Mouse (Mus musculus) CH12.LX (cell line): ENCODE measurements around the gene Syt15. TPM values are rescaled to one million over a fixed set of nuclear protein-coding genes. Genes with fewer than 3 reads are reported as not detected.

Experiments used
- DNase-seq: peaks from one replicate; pipeline ENCODE4 v3.0.0-alpha.2; 2013; ENCODE audit errors: extremely low read depth
- H3K27ac ChIP-seq: 2 replicates; pipeline ENCODE4 v1.5.1; 2012; ENCODE audit warnings: low read depth, mild to moderate bottlenecking, control low read depth, moderate library complexity; ENCODE audit not compliant: insufficient read depth
- H3K27me3 ChIP-seq: replicated peaks from 2 replicates; pipeline ENCODE3; 2012; ENCODE audit warnings: inconsistent platforms
- H3K36me3 ChIP-seq, 2 experiments: replicated peaks in 1 of 2; 2 replicates each; pipeline versions ENCODE3 to v1.6.1; 2012; ENCODE audit warnings: inconsistent platforms in 1 of 2, low read length in 1 of 2, mild to moderate bottlenecking in 1 of 2, mixed read lengths in 1 of 2, moderate library complexity in 1 of 2; ENCODE audit not compliant: control insufficient read depth in 1 of 2, insufficient read depth in 1 of 2
- H3K4me1 ChIP-seq, 2 experiments: 2 replicates each; pipeline ENCODE4 v1.6.1; 2012; ENCODE audit warnings: inconsistent platforms in 1 of 2, moderate library complexity in 1 of 2; ENCODE audit not compliant: insufficient read depth in 2 of 2, control insufficient read depth in 1 of 2
- H3K4me2 ChIP-seq: 2 replicates; pipeline ENCODE4 v1.6.1; 2012; ENCODE audit warnings: low read depth, mild to moderate bottlenecking, control low read depth; ENCODE audit not compliant: poor library complexity, insufficient read depth, severe bottlenecking
- H3K4me3 ChIP-seq, 3 experiments: fragments of 150-350 bp in 1 of 3; sonication (generic) in 1 of 3; replicated peaks in 1 of 3; 2 replicates each; pipeline versions ENCODE3 to v1.5.1; 2011 to 2012; ENCODE audit warnings: low read depth in 2 of 3, low read length in 2 of 3, mild to moderate bottlenecking in 2 of 3, moderate library complexity in 2 of 3, control low read depth in 1 of 3, improper control_type of control experiment in 1 of 3, inconsistent platforms in 1 of 3, mixed read lengths in 1 of 3; ENCODE audit not compliant: poor library complexity in 1 of 3
- H3K79me2 ChIP-seq: replicated peaks from 2 replicates; pipeline ENCODE4 v1.6.1; 2012; ENCODE audit warnings: mild to moderate bottlenecking, moderate library complexity; ENCODE audit not compliant: control insufficient read depth, poor library complexity, insufficient read depth, severe bottlenecking; ENCODE audit errors: extremely low read depth
- H3K9ac ChIP-seq: 2 replicates; pipeline ENCODE4 v1.6.1; 2012; ENCODE audit warnings: low read depth, mild to moderate bottlenecking, control low read depth, moderate library complexity; ENCODE audit not compliant: insufficient read depth
- H3K9me3 ChIP-seq: replicated peaks from 2 replicates; pipeline ENCODE3; 2012; ENCODE audit warnings: low read length, inconsistent platforms, mixed read lengths
- BHLHE40 ChIP-seq: IDR thresholded peaks from 2 replicates; pipeline ENCODE4 v1.6.1; 2011; ENCODE audit warnings: mild to moderate bottlenecking, low read depth, low read length, improper control_type of control experiment
- CHD1 ChIP-seq: IDR thresholded peaks from 2 replicates; pipeline ENCODE4 v1.6.1; 2012; ENCODE audit warnings: low read depth, low read length, improper control_type of control experiment, inconsistent platforms
- CTCF ChIP-seq, 2 experiments: IDR thresholded peaks in 1 of 2; conservative IDR thresholded peaks in 1 of 2; 2 replicates each; pipeline ENCODE4 v1.5.1; 2011 to 2012; ENCODE audit warnings: low read depth in 2 of 2, low read length in 2 of 2, improper control_type of control experiment in 1 of 2, inconsistent platforms in 1 of 2, mild to moderate bottlenecking in 1 of 2, moderate library complexity in 1 of 2
- E2F4 ChIP-seq: IDR thresholded peaks from 2 replicates; pipeline ENCODE4 v1.6.1; 2011; ENCODE audit warnings: low read depth, low read length, improper control_type of control experiment; ENCODE audit not compliant: insufficient replicate concordance
- EP300 ChIP-seq: IDR thresholded peaks from 2 replicates; pipeline ENCODE4 v1.6.1; 2011; ENCODE audit warnings: low read length, improper control_type of control experiment
- ETS1 ChIP-seq: conservative IDR thresholded peaks from 2 replicates; pipeline ENCODE4 v1.6.1; 2012; ENCODE audit warnings: low read depth, mild to moderate bottlenecking, inconsistent platforms, low read length, improper control_type of control experiment, moderate library complexity
- IRF4 ChIP-seq: IDR thresholded peaks from 2 replicates; pipeline ENCODE4 v1.6.1; 2014; ENCODE audit warnings: low read depth, mild to moderate bottlenecking, inconsistent platforms, low read length, improper control_type of control experiment
- JUN ChIP-seq: IDR thresholded peaks from 2 replicates; pipeline ENCODE4 v1.6.1; 2011; ENCODE audit warnings: low read depth, mild to moderate bottlenecking, low read length, improper control_type of control experiment, moderate library complexity; ENCODE audit not compliant: insufficient read depth
- KAT2A ChIP-seq: IDR thresholded peaks from 2 replicates; pipeline ENCODE4 v1.6.1; 2012; ENCODE audit warnings: low read length, improper control_type of control experiment, inconsistent platforms; ENCODE audit not compliant: insufficient replicate concordance
- MAX ChIP-seq: IDR thresholded peaks from 2 replicates; pipeline ENCODE4 v1.6.1; 2011; ENCODE audit warnings: low read length, improper control_type of control experiment
- MAZ ChIP-seq: IDR thresholded peaks from 2 replicates; pipeline ENCODE4 v1.6.1; 2012; ENCODE audit warnings: low read depth, mild to moderate bottlenecking, inconsistent platforms, low read length, improper control_type of control experiment, moderate library complexity
- MEF2A ChIP-seq: IDR thresholded peaks from 2 replicates; pipeline ENCODE4 v1.6.1; 2014; ENCODE audit warnings: low read depth, mild to moderate bottlenecking, inconsistent platforms, low read length, improper control_type of control experiment, borderline replicate concordance
- MXI1 ChIP-seq: IDR thresholded peaks from 2 replicates; pipeline ENCODE4 v1.6.1; 2011; ENCODE audit warnings: mild to moderate bottlenecking, low read depth, low read length, improper control_type of control experiment
- NRF1 ChIP-seq: IDR thresholded peaks from 2 replicates; pipeline ENCODE4 v1.6.1; 2014; ENCODE audit warnings: low read depth, mild to moderate bottlenecking, inconsistent platforms, low read length, improper control_type of control experiment, moderate library complexity
- POLR2A ChIP-seq: IDR thresholded peaks from 2 replicates; pipeline ENCODE4 v1.6.1; 2011; ENCODE audit warnings: low read depth, mild to moderate bottlenecking, improper control_type of control experiment, low read length
- POLR2AphosphoS2 ChIP-seq: IDR thresholded peaks from 2 replicates; pipeline ENCODE4 v1.6.1; 2011; ENCODE audit warnings: low read depth, low read length, improper control_type of control experiment
- RCOR1 ChIP-seq: conservative IDR thresholded peaks from 2 replicates; pipeline ENCODE4 v1.6.1; 2012; ENCODE audit warnings: low read depth, mild to moderate bottlenecking, inconsistent platforms, low read length, improper control_type of control experiment
- SMC3 ChIP-seq: IDR thresholded peaks from 2 replicates; pipeline ENCODE4 v1.6.1; 2011; ENCODE audit warnings: low read depth, low read length, improper control_type of control experiment
- TBP ChIP-seq: conservative IDR thresholded peaks from 2 replicates; pipeline ENCODE4 v1.6.1; 2011; ENCODE audit warnings: low read depth, low read length, improper control_type of control experiment
- UBTF ChIP-seq: IDR thresholded peaks from 2 replicates; pipeline ENCODE4 v1.6.1; 2012; ENCODE audit warnings: low read depth, mild to moderate bottlenecking, inconsistent platforms, low read length, improper control_type of control experiment, moderate library complexity
- USF2 ChIP-seq: conservative IDR thresholded peaks from 2 replicates; pipeline ENCODE4 v1.6.1; 2011; ENCODE audit warnings: low read depth, low read length, improper control_type of control experiment
- ZC3H11A ChIP-seq: IDR thresholded peaks from 2 replicates; pipeline ENCODE4 v1.6.1; 2012; ENCODE audit warnings: low read depth, mild to moderate bottlenecking, inconsistent platforms, low read length, improper control_type of control experiment
- ZKSCAN1 ChIP-seq: IDR thresholded peaks from 2 replicates; pipeline ENCODE4 v1.6.1; 2012; ENCODE audit warnings: low read depth, inconsistent platforms, low read length, improper control_type of control experiment, borderline replicate concordance
- ZMIZ1 ChIP-seq: IDR thresholded peaks from 2 replicates; pipeline ENCODE4 v1.6.1; 2012; ENCODE audit warnings: low read depth, mild to moderate bottlenecking, inconsistent platforms, low read length, improper control_type of control experiment
- dilution Hi-C: fragments of 300-500 bp; cut with MboI; formaldehyde crosslinking; loops from 2 replicates; pipeline ENCODE4 v1.14.3; 2020; ENCODE audit warnings: low sequenced_read_pairs; ENCODE audit not compliant: extremely low pct_unique_long_range_greater_than_20kb, extremely low pct_ligation_motif_present
- in situ Hi-C: fragments of 300-500 bp; cut with MboI; formaldehyde crosslinking; loops from 3 replicates; pipeline ENCODE4 v1.14.3; 2019; ENCODE audit warnings: low sequenced_read_pairs, low pct_ligation_motif_present, low pct_unique_long_range_greater_than_20kb, mixed read lengths
- polyA plus RNA-seq: library from polyadenylated mRNA; unstranded; fragments of >175 nt; gene quantifications from 2 replicates; pipeline ENCODE4 v1.2.1, GENCODE M21; 2012; ENCODE audit warnings: low read depth; ENCODE audit not compliant: insufficient read length
- total RNA-seq, 2 experiments: library from RNA; depleted of rRNA; stranded (reverse); fragments of 300-350 nt in 1 of 2; fragments of >200 nt in 1 of 2; gene quantifications; 2 replicates each; pipeline ENCODE4 v1.2.3; 2012 to 2014

The Syt15 gene
- total and polyA plus RNA-seq, 3 experiments = 0.10 TPM; not detected in 2

GRCm38 (mm10) chr14:34232866-34233680 is 13.7 kb downstream of the Syt15 start:
- Histone ChIP-seq H3K9me3 (peaks cover 3% of the 10 kb centered on the region), H3K36me3 (peaks cover 6 to 49% of the 10 kb centered on the region in 2 experiments), H3K4me3 (no peak overlapping the region), H3K4me1 (peaks cover 18 to 27% of the 10 kb centered on the region in 2 experiments), H3K4me2 (peak overlapping the region; percentile 38), H3K79me2 (no peaks in the 10 kb centered on the region), H3K9ac (0 out of 2 replicates have a peak overlapping the region, but pooled peaks have one; percentile 13), H3K27me3 (no peaks in the 10 kb centered on the region), H3K27ac (peak overlapping the region; percentile 46)
- in situ Hi-C loops (loop anchor here (10.0 kb wide), 1 partner anchor 148 kb away; the partner anchor contains the start of gene Anxa8), dilution Hi-C loops (no loop called here)
- TF ChIP-seq IRF4 (no peak), EP300 (no peak), KAT2A (no peak), ZMIZ1 (no peak), JUN (no peak), CHD1 (no peak), TBP (no peak), MAZ (no peak), NRF1 (no peak), SMC3 (no peak), UBTF (no peak), BHLHE40 (no peak), POLR2AphosphoS2 (no peak), ZKSCAN1 (no peak), MAX (no peak), POLR2A (no peak), RCOR1 (no peak), MXI1 (no peak), USF2 (no peak), MEF2A (no peak)
- no peak for DNase-seq

- Histone ChIP-seq H3K4me2 (no peak overlapping the region), H3K4me3 (no peak overlapping the region), H3K9ac (no peak overlapping the region), H3K9me3 (peaks cover 3% of the 10 kb centered on the region), H3K36me3 (peaks cover 6 to 55% of the 10 kb centered on the region in 2 experiments), H3K79me2 (no peaks in the 10 kb centered on the region), H3K27me3 (no peaks in the 10 kb centered on the region), H3K27ac (no peak overlapping the region), H3K4me1 (peaks cover 11 to 25% of the 10 kb centered on the region in 2 experiments)
- no peak for TF ChIP-seq CTCF (conservative IDR thresholded peaks at IDR 0.05 in 1 of 2, IDR thresholded peaks at IDR 0.05 in 1 of 2; ENCODE audit: low read depth in 2 of 2, low read length in 2 of 2)
- no peak for TF ChIP-seq CHD1
- TF ChIP-seq TBP = no peak
- no peak for TF ChIP-seq ZC3H11A
- no peak for TF ChIP-seq ETS1
- TF ChIP-seq E2F4 = no peak
- TF ChIP-seq POLR2A = no peak
- in situ Hi-C loops (loop anchor here (10.0 kb wide), 1 partner anchor 149 kb away; the partner anchor contains the start of gene Anxa8), dilution Hi-C loops (no loop called here)
- DNase-seq = no peak
These were observed 14.5 kb downstream of the Syt15 start for GRCm38 (mm10) chr14:34233846-34234245.
